Mouse (Mus musculus): Measurements from ENCODE around the gene Rps6ka4. TPM values are rescaled to one million over a fixed set of nuclear protein-coding genes. Genes with fewer than 3 reads are reported as not detected.

Rps6ka4 gene
- total RNA-seq, 2 experiments from 2014 or later = 3.8 to 4.1 TPM

- ATAC-seq (replicated peaks; ENCODE audit: poor library complexity) = no peak
Observed at GRCm38 (mm10) chr19:6814366-6814765, 26.1 kb downstream of the Rps6ka4 start.

Other genes starting within 250 kb of the Rps6ka4 start
- gene Ccdc88b, start 17.6 kb upstream of the Rps6ka4 start, total RNA-seq (2015) = 6.9 and 7.6 TPM in 2 replicates
- 48.6 and 53.0 TPM in 2 replicates for gene Ccdc88b, start 17.6 kb upstream of the Rps6ka4 start, total RNA-seq (2017)
- 149 and 168 TPM in 2 replicates for gene Trmt112, start 69.1 kb upstream of the Rps6ka4 start, total RNA-seq (2015)
- 229 and 256 TPM in 2 replicates for gene Trmt112, start 69.1 kb upstream of the Rps6ka4 start, total RNA-seq (2017)
- gene Prdx5, start 69.5 kb upstream of the Rps6ka4 start, total RNA-seq (2015) = 310 and 346 TPM in 2 replicates
- gene Prdx5, start 69.5 kb upstream of the Rps6ka4 start, total RNA-seq (2017) = 546 and 620 TPM in 2 replicates
- 8.5 and 10.2 TPM in 2 replicates for gene Esrra, start 81.2 kb upstream of the Rps6ka4 start, total RNA-seq (2015)
- 23.9 and 27.5 TPM in 2 replicates for gene Esrra, start 81.2 kb upstream of the Rps6ka4 start, total RNA-seq (2017)
- 1.3 and 2.1 TPM in 2 replicates for gene Catsperz, start 84.7 kb upstream of the Rps6ka4 start, total RNA-seq (2015)
- gene Catsperz, start 84.7 kb upstream of the Rps6ka4 start, total RNA-seq (2017) = 0.67 and 0.98 TPM in 2 replicates
- not detected in 2 replicates for gene Kcnk4, start 93.9 kb upstream of the Rps6ka4 start, total RNA-seq (2015)
- not detected in 2 replicates for gene Kcnk4, start 93.9 kb upstream of the Rps6ka4 start, total RNA-seq (2017)
- 13.4 and 14.1 TPM in 2 replicates for gene Bad, start 101.2 kb upstream of the Rps6ka4 start, total RNA-seq (2015)
- 43.1 and 56.3 TPM in 2 replicates for gene Bad, start 101.2 kb upstream of the Rps6ka4 start, total RNA-seq (2017)
- 9.4 and 13.1 TPM in 2 replicates for gene Gpr137, start 101.8 kb upstream of the Rps6ka4 start, total RNA-seq (2015)
- 14.0 and 20.3 TPM in 2 replicates for gene Gpr137, start 101.8 kb upstream of the Rps6ka4 start, total RNA-seq (2017)
- gene Ppp1r14b, start 134.3 kb upstream of the Rps6ka4 start, total RNA-seq (2015) = 190 and 236 TPM in 2 replicates
- 131 and 141 TPM in 2 replicates for gene Ppp1r14b, start 134.3 kb upstream of the Rps6ka4 start, total RNA-seq (2017)
- 5.0 and 6.8 TPM in 2 replicates for gene Plcb3, start 135.8 kb upstream of the Rps6ka4 start, total RNA-seq (2015)
- gene Plcb3, start 135.8 kb upstream of the Rps6ka4 start, total RNA-seq (2017) = 7.3 and 7.6 TPM in 2 replicates
- gene Fkbp2, start 139.9 kb upstream of the Rps6ka4 start, total RNA-seq (2015) = 123 and 129 TPM in 2 replicates
- 176 and 181 TPM in 2 replicates for gene Fkbp2, start 139.9 kb upstream of the Rps6ka4 start, total RNA-seq (2017)
- 30.4 and 33.1 TPM in 2 replicates for gene Vegfb, start 147.0 kb upstream of the Rps6ka4 start, total RNA-seq (2015)
- 11.6 and 13.6 TPM in 2 replicates for gene Vegfb, start 147.0 kb upstream of the Rps6ka4 start, total RNA-seq (2017)
- 10.2 and 11.5 TPM in 2 replicates for gene Dnajc4, start 151.9 kb upstream of the Rps6ka4 start, total RNA-seq (2015)
- gene Dnajc4, start 151.9 kb upstream of the Rps6ka4 start, total RNA-seq (2017) = 8.6 and 17.8 TPM in 2 replicates
- gene Nudt22, start 155.5 kb upstream of the Rps6ka4 start, total RNA-seq (2015) = 10.6 and 18.9 TPM in 2 replicates
- gene Nudt22, start 155.5 kb upstream of the Rps6ka4 start, total RNA-seq (2017) = 7.7 and 13.3 TPM in 2 replicates
- gene Trpt1, start 155.5 kb upstream of the Rps6ka4 start, total RNA-seq (2015) = 1.4 and 2.2 TPM in 2 replicates
- 0.08 and 0.81 TPM in 2 replicates for gene Trpt1, start 155.5 kb upstream of the Rps6ka4 start, total RNA-seq (2017)
- gene Fermt3, start 178.8 kb upstream of the Rps6ka4 start, total RNA-seq (2015) = 63.8 and 78.7 TPM in 2 replicates
- 216 and 225 TPM in 2 replicates for gene Fermt3, start 178.8 kb upstream of the Rps6ka4 start, total RNA-seq (2017)
- 197 and 204 TPM in 2 replicates for gene Stip1, start 199.3 kb upstream of the Rps6ka4 start, total RNA-seq (2015)
- 244 and 250 TPM in 2 replicates for gene Stip1, start 199.3 kb upstream of the Rps6ka4 start, total RNA-seq (2017)
- 12.7 and 17.6 TPM in 2 replicates for gene Macrod1, start 216.2 kb upstream of the Rps6ka4 start, total RNA-seq (2015)
- 0.68 and 3.7 TPM in 2 replicates for gene Macrod1, start 216.2 kb upstream of the Rps6ka4 start, total RNA-seq (2017)